Mouse (Mus musculus) thymus, adult 2 months (tissue): Measurements from ENCODE around the gene Cfi. TPM values are rescaled to one million over a fixed set of nuclear protein-coding genes. Genes with fewer than 3 reads are reported as not detected.
A peak's percentile ranks its signal among the peaks of the same experiment; 100 is the strongest.

Source experiments
- DNase-seq: peaks from one replicate; pipeline ENCODE4 v3.0.0; 2021
- H3K27ac ChIP-seq: fragments of 200-500 bp; 2 replicates; pipeline ENCODE4 v1.5.1; 2012; ENCODE audit warnings: low read length, control low read depth; ENCODE audit not compliant: control insufficient read depth, insufficient read depth
- H3K27me3 ChIP-seq: fragments of 200-500 bp; 2 replicates; pipeline ENCODE4 v1.6.1; 2012; ENCODE audit warnings: mild to moderate bottlenecking, low read length, moderate library complexity, mixed read lengths; ENCODE audit not compliant: control insufficient read depth, insufficient read depth
- H3K36me3 ChIP-seq: fragments of 200-500 bp; 2 replicates; pipeline ENCODE4 v1.6.1; 2012; ENCODE audit warnings: mild to moderate bottlenecking, low read length, moderate library complexity; ENCODE audit not compliant: control insufficient read depth, insufficient read depth
- H3K4me1 ChIP-seq: fragments of 200-500 bp; replicated peaks from 2 replicates; pipeline ENCODE4 v1.6.1; 2012; ENCODE audit warnings: low read length; ENCODE audit not compliant: control insufficient read depth, insufficient read depth
- H3K4me3 ChIP-seq: fragments of 200-500 bp; 2 replicates; pipeline ENCODE4 v1.5.1; 2012; ENCODE audit warnings: mild to moderate bottlenecking, low read length, control low read depth, moderate library complexity; ENCODE audit not compliant: control insufficient read depth, insufficient read depth
- CTCF ChIP-seq: fragments of 200-500 bp; IDR thresholded peaks from 2 replicates; pipeline ENCODE4 v1.5.1; 2012; ENCODE audit warnings: mild to moderate bottlenecking, control low read depth, low read length, moderate library complexity, borderline replicate concordance; ENCODE audit not compliant: control insufficient read depth, poor library complexity, insufficient read depth; ENCODE audit errors: extremely low read depth
- POLR2A ChIP-seq: fragments of 200-500 bp; IDR thresholded peaks from 2 replicates; pipeline ENCODE4 v1.6.1; 2012; ENCODE audit warnings: mild to moderate bottlenecking, low read length, control low read depth, moderate library complexity; ENCODE audit not compliant: control insufficient read depth, poor library complexity, insufficient read depth; ENCODE audit errors: extremely low read depth
- WGBS: fragments of 180-500 bp; shearing (Covaris S2); methylation state at CpG from one replicate; pipeline ENCODE4 v1.1.7; 2018; 5-methylcytosine and 5-hydroxymethylcytosine counted together
- polyA plus RNA-seq: library from polyadenylated mRNA; depleted of rRNA; stranded (reverse); fragments of >200 nt; gene quantifications from 2 replicates; pipeline ENCODE4 v1.2.3, GENCODE M21; 2012

The Cfi gene
- polyA plus RNA-seq, 1 experiment: 0.22 TPM

DNA sequence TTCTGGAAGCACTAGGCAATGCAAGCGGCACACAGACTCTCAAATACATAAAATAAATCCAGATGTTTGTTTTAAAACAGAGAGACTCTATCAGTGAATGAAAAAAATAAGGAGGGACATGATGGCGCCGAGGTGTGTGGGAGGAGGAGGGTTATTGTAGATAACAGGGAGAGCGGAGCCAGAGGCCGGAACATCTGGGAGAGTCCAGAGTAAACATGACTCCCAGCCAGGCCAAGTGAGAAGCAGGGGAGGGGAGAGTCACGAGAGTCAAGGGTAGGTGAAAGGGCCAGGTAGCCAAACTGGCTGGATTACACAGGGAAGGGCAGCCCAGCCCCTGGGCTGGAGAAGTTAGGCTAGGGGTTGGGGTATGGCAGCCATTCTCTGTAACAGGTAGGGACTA, 60.9 kb downstream of the Cfi start:
- TF ChIP-seq CTCF (no peak), POLR2A (no peak)
- H3K36me3 ChIP-seq: peaks cover 16% of the 10 kb centered on the region
- no peaks in the 10 kb centered on the region for H3K27me3 ChIP-seq
- peaks cover 2% of the 10 kb centered on the region for H3K4me1 ChIP-seq
- no peak overlapping the region for H3K27ac ChIP-seq
- H3K4me3 ChIP-seq: no peak overlapping the region
- DNase-seq: no peak
- WGBS: 99% methylated on average over 6 of the region's 6 CpGs

DNA sequence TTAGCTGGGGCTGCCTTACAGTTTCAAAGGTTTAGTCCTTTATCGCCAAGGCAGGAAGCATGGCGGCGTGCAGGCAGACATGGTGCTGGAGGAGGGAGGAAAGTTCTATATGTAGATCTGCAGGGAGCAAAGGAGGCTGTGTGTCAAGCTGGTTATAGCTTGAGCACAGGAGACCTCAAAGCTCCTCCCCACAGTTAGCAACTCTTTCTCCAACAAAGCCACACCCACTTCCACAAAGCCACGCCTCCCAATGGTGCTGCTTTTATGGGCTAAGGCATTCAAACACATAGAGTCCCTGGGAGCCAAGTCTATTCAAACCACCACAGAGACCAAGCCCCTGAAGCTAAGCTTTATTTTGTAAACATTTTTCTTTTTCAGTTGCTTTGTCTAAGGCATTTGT, 63.2 kb downstream of the Cfi start:
- DNase-seq: no peak
- no peaks in the 10 kb centered on the region for H3K36me3 ChIP-seq
- H3K4me1 ChIP-seq: peaks cover 13% of the 10 kb centered on the region
- TF ChIP-seq POLR2A (no peak), CTCF (no peak)
- no peak overlapping the region for H3K4me3 ChIP-seq
- WGBS: 95% methylated on average over 4 of the region's 4 CpGs
- no peaks in the 10 kb centered on the region for H3K27me3 ChIP-seq
- H3K27ac ChIP-seq: no peak overlapping the region

DNA sequence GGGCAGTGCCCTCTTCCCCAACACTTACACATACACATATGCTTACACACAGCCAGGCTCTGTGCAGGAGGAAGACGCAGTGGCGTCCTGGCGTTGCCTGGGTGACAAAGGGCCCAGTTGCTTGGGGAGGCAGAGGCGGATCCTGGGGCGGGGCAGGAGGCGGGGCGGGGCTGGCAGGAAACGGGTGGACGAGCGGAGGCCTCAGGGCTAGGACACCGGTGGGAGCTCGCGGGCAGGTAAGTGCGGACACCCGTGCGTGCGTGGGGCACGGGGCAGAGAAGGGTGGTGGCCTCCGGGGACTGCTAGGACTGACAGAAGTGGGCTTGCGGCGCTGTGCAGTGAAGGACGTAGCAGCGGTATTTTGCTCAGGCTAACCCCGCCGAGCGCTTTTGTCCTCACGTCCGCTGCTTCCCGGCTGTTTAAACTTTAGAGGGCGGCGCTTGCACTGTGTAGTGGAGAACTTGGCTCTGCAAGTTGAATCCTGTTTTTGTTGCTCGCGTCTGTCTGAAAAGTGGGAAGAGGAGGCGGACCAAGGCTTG, 65.7 kb downstream of the Cfi start, which contains the start of gene Casp6:
TSS of gene Casp6 (plus strand) at position 155 of the 539 bp plus-strand sequence.
- Histone ChIP-seq H3K36me3 (0 out of 2 replicates have a peak, but pooled peaks cover 3% of the 10 kb centered on the region), H3K27me3 (no peaks in the 10 kb centered on the region), H3K4me3 (peak within 1 kb of the TSS; percentile 83), H3K4me1 (peaks cover 23% of the 10 kb centered on the region), H3K27ac (no peak within 1 kb of the TSS)
- peak; percentile 92 for DNase-seq
- TF ChIP-seq POLR2A: peak; percentile 65; the same call in 1 of the 2 replicates
- TF ChIP-seq CTCF: no peak
- under 1% methylated on average over 34 of the region's 34 CpGs for WGBS

DNA sequence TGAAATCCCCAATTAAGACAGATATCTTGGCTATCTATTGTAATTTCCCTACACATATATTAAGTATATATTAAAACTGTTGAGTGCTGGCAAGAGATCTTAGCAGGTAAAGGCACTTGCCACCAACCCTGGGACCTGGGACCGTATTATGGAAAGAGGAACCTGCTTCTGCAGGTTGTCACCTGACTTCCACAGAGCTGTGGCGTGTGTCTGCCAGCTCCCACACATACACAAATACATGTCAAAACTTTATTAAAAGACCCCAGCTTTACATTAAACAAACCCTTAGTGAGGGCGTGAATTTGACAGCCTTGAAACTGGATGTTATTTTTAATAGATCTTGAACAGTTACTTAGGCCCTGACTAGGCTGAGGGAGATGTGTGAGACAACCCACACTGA, 67.7 kb downstream of the Cfi start:
- no peak for DNase-seq
- H3K27ac ChIP-seq: no peak overlapping the region
- H3K4me1 ChIP-seq: peaks cover 23% of the 10 kb centered on the region
- WGBS: 77% methylated on average over 3 of the region's 3 CpGs
- no peaks in the 10 kb centered on the region for H3K27me3 ChIP-seq
- no peak overlapping the region for H3K4me3 ChIP-seq
- TF ChIP-seq POLR2A (no peak), CTCF (no peak)
- H3K36me3 ChIP-seq: peaks cover 6% of the 10 kb centered on the region; the same call in 1 of the 2 replicates

DNA sequence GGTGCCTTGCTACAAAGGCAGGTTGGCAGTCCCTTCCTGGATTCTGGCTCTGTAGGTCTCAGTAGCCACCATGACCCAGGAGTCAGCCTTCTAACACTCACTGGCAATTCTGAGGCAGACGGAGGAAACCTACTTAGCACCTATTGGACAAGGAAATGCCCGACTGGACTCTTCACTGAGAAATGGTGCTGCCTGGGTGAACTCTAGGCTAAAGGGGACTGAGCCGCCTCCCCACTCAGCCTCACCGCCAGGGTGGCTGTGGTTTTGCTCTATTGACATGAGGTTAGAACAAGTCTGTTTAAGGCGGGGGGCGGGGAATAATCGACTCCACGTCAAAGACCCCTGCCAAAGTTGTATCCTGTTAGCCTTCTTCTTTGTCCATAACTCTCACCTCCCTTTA, 68.2 kb downstream of the Cfi start:
- no peak for DNase-seq
- Histone ChIP-seq H3K27me3 (no peaks in the 10 kb centered on the region), H3K4me1 (peaks cover 23% of the 10 kb centered on the region), H3K27ac (no peak overlapping the region; the same call in 1 of the 2 replicates), H3K36me3 (peaks cover 11% of the 10 kb centered on the region; the same call in 1 of the 2 replicates), H3K4me3 (no peak overlapping the region)
- TF ChIP-seq POLR2A (no peak), CTCF (no peak)
- WGBS: 16% methylated on average over 8 of the region's 8 CpGs

DNA sequence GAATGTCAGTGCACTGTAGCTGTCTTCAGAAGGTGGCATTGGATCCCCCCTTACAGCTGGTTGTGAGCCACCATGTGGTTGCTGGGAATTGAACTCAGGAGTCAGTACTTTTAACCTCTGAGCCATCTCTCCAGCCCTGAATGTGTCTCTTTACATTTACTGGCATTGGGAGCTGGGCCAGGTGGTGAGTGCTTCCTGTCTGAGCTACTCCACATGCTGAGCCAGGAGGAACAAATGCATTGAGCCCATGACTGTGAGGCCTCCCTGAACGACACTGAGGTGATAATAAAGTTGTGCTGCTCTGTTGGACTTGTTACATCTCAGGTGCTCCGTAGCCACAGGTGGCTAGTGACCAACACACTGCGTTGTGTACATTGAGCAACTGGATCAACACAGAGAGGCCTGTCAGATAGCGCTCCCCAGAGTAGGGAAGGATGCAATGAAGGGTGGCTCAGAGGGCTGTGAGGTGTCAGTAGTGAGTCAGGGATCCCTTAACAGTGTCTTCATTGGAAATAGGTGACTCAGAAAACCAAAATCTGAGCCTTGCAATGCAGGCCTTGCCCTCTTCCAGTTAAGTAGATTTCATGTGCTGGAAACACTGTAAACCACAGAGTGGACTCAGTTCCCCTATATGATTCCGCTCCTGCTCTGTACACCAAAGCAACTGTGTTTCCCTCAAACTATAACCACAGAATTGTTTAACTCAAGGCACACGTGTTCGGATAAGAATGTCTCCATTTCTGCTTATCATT, 68.9 kb downstream of the Cfi start:
- WGBS: 46% methylated on average over 7 of the region's 7 CpGs
- no peak for TF ChIP-seq POLR2A
- TF ChIP-seq CTCF: no peak
- Histone ChIP-seq H3K4me1 (peaks cover 23% of the 10 kb centered on the region), H3K36me3 (peaks cover 16% of the 10 kb centered on the region), H3K27ac (no peak overlapping the region; the same call in 1 of the 2 replicates), H3K27me3 (no peaks in the 10 kb centered on the region), H3K4me3 (no peak overlapping the region)
- DNase-seq: no peak
